Mouse (Mus musculus): Measurements from ENCODE around the gene 3110040M04Rik. TPM values are rescaled to one million over a fixed set of nuclear protein-coding genes. Genes with fewer than 3 reads are reported as not detected.
A peak's percentile ranks its signal among the peaks of the same experiment; 100 is the strongest.
"Not testable (repeated sequence)": the region's sequence is repeated elsewhere in the genome, so short reads cannot be mapped to it uniquely, and the experiment has no call there.

Gene 3110040M04Rik
- polyA plus RNA-seq, 1 experiment from 2014 or later: not detected

DNA sequence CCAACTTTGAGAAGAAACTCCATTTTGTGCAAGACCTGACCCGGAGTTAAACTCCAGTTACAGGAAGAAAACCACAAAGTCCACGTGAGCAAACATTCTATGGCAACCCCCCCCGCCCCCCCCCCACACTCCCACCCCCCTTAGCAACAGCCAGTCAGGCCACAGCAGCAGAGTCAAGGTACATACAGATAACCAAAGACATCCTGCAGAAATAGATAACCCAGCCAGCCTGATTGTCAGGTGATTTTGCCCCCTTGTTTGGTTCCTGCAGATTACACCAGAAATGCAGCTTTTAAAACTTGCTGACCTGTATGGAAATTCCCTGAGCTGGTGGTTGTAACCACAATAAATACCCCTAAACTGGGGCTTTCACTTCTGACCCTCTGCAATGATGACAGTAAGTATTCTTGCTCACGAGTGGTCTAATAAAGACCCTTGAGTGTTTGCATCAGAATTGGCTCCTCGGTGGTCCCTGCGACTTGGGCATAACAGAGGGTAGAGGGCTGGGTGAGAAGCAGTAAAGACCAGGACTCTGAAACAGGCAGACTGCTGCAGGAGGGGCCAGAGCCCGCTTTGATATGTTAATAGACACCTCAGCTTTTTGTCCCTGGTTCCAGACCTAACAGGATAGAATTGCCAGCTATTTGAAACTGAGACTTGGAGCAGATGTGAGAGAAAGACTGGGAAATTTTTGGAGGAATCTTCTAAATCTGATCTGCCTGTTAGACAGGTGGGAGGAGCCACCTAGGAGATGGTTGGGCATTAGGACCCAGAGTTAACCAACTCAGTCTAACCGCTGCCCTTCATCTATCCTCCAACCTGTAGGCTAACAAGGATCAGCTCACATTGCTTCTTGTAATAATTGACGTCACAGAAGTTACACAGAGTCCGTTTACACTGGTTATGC lies 26.6 kb upstream of the 3110040M04Rik start:
- Histone ChIP-seq H3K4me3 (replicated peaks) (peak overlapping the region; percentile 30), H3K27ac (replicated peaks) (no peak overlapping the region), H3K9me3 (replicated peaks) (no peaks in the 10 kb centered on the region), H3K4me2 (peak overlapping the region; percentile 53), H3K36me3 (no peaks in the 10 kb centered on the region), H3K4me1 (no peaks in the 10 kb centered on the region), H3K9ac (replicated peaks) (no peak overlapping the region), H3K27me3 (replicated peaks) (no peaks in the 10 kb centered on the region)
- peak; percentile 83 for ATAC-seq (ENCODE audit: low FRiP score)
- WGBS: 2% methylated on average over 10 of the region's 10 CpGs

DNA sequence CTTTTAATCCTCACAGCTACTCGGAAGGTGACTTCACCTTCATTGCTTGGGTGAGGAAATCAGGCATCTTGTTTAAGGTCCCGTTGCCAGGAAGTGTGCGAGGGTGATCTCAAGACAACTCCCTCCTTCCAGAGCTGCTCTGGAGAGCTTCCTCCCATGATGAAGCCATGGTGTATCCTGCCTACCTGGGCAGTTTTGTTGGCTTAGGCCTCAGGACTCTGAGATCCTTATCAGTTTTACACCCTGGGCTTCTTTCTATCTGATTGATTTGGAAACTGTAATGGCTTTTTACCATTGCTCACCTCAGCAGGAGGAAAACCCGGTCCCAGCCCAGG lies 26.0 kb upstream of the 3110040M04Rik start:
- no peaks in the 10 kb centered on the region for H3K27me3 ChIP-seq (replicated peaks)
- H3K36me3 ChIP-seq: no peaks in the 10 kb centered on the region
- peak; percentile 45 for ATAC-seq (ENCODE audit: low FRiP score)
- H3K27ac ChIP-seq (replicated peaks): no peak overlapping the region
- no peaks in the 10 kb centered on the region for H3K4me1 ChIP-seq
- 6% methylated on average over 4 of the region's 4 CpGs for WGBS
- H3K4me2 ChIP-seq: peak overlapping the region; percentile 53
- peak overlapping the region; percentile 30 for H3K4me3 ChIP-seq (replicated peaks)
- H3K9ac ChIP-seq (replicated peaks): no peak overlapping the region
- no peaks in the 10 kb centered on the region for H3K9me3 ChIP-seq (replicated peaks)

DNA sequence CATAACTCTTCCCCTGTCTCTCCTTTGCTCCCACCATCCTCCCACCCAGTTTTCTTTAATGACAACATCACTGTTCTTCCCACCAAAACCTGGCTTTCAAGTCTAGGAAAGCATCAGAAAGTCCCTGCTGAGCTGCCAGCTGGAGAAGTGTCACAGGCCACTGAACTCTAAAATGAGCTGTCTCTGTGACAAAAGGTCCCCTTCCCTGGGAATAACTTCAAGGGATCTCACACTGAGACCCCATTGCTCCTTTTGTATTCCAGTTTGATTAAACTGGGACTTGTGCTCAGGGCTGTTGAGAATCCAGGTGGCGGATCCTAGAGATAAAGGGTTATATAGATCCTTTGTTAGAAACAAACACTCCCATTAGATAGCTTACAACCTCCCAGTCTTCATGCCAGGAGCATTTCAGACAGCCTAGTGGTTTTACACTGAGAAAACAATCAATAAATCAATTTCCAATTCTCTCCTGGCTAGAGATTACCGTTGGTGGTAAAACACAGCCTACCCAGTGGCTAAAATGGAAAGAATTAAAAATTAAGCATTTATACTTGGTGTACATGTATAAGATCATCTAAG lies 25.3 kb upstream of the 3110040M04Rik start:
- no peak overlapping the region for H3K4me3 ChIP-seq (replicated peaks)
- H3K9ac ChIP-seq (replicated peaks): no peak overlapping the region
- H3K27ac ChIP-seq (replicated peaks): no peak overlapping the region
- H3K9me3 ChIP-seq (replicated peaks): no peaks in the 10 kb centered on the region
- H3K27me3 ChIP-seq (replicated peaks): no peaks in the 10 kb centered on the region
- H3K4me2 ChIP-seq: no peak overlapping the region
- no peak for ATAC-seq (ENCODE audit: low FRiP score)
- no peaks in the 10 kb centered on the region for H3K36me3 ChIP-seq
- H3K4me1 ChIP-seq: no peaks in the 10 kb centered on the region
- WGBS: 20% methylated on average over 2 of the region's 2 CpGs

DNA sequence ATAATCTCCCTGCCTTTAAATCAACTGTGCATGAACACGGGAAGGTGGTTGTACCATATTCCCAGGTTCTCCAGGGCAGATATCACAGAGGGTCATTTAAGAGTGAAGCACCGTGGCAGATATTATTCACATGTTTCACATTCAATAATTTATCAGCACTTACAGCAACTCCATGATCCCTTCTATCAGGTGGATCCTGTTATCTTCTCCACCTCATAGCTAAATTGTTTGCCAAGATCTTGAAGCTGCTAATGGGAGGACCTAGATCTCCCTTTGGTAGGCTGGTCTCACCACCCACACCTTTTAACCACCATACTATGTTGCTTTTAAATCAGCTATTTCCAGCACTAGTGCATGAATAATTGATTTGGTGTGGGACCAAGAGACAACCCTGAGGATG lies 23.8 kb upstream of the 3110040M04Rik start:
- Histone ChIP-seq H3K36me3 (no peaks in the 10 kb centered on the region), H3K27ac (replicated peaks) (no peak overlapping the region), H3K27me3 (replicated peaks) (no peaks in the 10 kb centered on the region), H3K4me2 (no peak overlapping the region), H3K9me3 (replicated peaks) (no peaks in the 10 kb centered on the region), H3K9ac (replicated peaks) (no peak overlapping the region), H3K4me3 (replicated peaks) (no peak overlapping the region), H3K4me1 (no peaks in the 10 kb centered on the region)
- WGBS: 76% methylated on average over 2 of the region's 2 CpGs
- no peak for ATAC-seq (ENCODE audit: low FRiP score)

DNA sequence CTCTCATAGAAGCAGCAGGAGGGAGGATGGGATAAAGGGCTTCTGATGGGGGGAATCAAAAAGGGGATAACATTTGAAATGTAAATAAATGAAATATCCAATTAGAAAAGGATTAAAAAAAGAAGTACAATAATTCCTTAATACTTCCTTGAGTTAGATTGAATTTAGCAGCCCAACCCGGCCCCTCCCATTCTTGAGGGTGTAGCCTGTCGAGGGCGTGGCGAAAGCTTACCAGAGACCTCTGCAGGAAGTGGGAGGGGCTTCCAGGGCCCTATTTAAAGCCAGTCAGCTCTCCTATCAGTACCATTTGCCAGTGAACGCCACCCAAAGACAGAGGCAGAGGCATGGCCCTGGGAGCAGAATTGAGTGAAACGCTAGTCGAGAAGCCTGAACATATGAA lies 21.7 kb upstream of the 3110040M04Rik start, which contains the start of gene Gm47985:
TSS of gene Gm47985 (plus strand) at position 272 of the 400 bp plus-strand sequence.
- not testable (repeated sequence) for H3K4me2 ChIP-seq; H3K9ac ChIP-seq (replicated peaks); H3K9me3 ChIP-seq (replicated peaks); H3K36me3 ChIP-seq; H3K27me3 ChIP-seq (replicated peaks); H3K27ac ChIP-seq (replicated peaks); H3K4me1 ChIP-seq; H3K4me3 ChIP-seq (replicated peaks); ATAC-seq (ENCODE audit: low FRiP score)
- no CpG with 5 or more reads among the region's 7 CpGs for WGBS

DNA sequence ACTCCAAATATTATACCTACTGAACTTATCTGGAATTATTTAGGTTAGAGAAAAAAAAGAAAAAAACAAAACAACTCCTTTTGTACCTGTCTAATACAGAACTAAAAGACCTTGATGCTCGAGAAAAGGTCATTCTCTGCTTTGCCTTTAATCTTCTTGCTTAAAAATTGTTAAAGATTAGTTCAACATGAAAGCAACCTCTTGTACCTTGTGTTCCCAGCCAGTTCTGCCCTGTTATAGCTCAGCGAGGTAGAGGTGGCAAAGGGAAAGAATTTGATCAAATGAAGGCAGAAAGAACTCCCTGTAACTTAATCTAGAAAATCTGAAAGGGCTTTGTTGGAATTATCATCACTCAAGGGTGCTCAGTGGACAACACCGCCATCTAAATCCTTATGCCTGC lies 17.7 kb upstream of the 3110040M04Rik start:
- H3K9ac ChIP-seq (replicated peaks); H3K9me3 ChIP-seq (replicated peaks); H3K36me3 ChIP-seq; H3K4me2 ChIP-seq; H3K4me3 ChIP-seq (replicated peaks); H3K27ac ChIP-seq (replicated peaks); ATAC-seq (ENCODE audit: low FRiP score); H3K4me1 ChIP-seq; H3K27me3 ChIP-seq (replicated peaks): not testable (repeated sequence)
- 87% methylated on average over 3 of the region's 3 CpGs for WGBS

DNA sequence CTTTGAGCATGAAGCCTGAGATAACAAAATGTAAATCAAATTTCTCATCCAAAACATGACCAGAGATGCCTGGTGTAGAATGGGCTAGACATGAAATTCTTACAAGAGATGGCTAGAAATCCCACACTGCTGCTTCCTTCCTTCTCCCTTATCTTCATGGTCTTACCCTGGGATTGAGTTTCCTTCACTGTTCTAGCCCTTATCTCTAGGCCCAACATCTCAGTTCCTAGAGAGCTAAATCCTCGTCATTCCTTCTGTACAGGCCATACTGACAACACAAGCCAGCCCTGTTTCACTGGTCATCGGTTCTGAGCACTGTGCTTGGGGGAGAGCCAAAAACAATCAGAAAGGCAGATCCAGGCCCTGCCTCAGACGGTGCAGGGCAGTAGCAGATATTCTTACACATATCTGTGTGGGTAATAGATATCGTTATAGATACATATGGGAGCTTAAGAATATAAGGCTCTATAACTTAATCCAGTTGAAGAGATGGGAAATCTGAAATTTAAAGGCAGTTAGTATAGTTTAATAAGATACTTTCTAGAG lies 17.0 kb upstream of the 3110040M04Rik start:
- not testable (repeated sequence) for H3K9ac ChIP-seq (replicated peaks); H3K27ac ChIP-seq (replicated peaks); H3K9me3 ChIP-seq (replicated peaks); H3K36me3 ChIP-seq; H3K4me3 ChIP-seq (replicated peaks); H3K27me3 ChIP-seq (replicated peaks); H3K4me1 ChIP-seq; ATAC-seq (ENCODE audit: low FRiP score); H3K4me2 ChIP-seq
- 84% methylated on average over 4 of the region's 4 CpGs for WGBS

DNA sequence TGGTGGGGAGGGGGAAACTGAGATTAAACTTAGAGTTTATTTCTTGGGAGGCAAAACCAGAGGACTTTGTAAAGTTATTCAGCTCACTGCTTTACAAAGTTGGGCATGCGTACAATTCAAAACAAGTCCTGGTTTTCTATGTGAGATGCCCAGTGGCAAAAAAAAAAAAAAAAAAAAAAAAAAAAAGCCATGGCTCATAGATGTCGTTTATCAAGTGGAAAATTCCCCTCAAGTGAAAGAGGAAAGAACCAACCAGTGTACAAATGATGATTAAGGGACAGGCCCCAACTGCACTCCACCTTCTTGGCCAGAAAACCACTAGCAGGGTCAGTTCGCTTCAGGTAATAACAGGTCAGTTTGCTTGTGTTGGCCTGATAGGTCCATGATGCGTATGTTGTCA lies 15.5 kb upstream of the 3110040M04Rik start:
- Histone ChIP-seq H3K27ac (replicated peaks) (no peak overlapping the region), H3K4me3 (replicated peaks) (no peak overlapping the region), H3K4me1 (no peaks in the 10 kb centered on the region), H3K27me3 (replicated peaks) (no peaks in the 10 kb centered on the region), H3K36me3 (no peaks in the 10 kb centered on the region), H3K9me3 (replicated peaks) (no peaks in the 10 kb centered on the region), H3K9ac (replicated peaks) (no peak overlapping the region), H3K4me2 (no peak overlapping the region)
- 91% methylated on average over 4 of the region's 4 CpGs for WGBS
- no peak for ATAC-seq (ENCODE audit: low FRiP score)

DNA sequence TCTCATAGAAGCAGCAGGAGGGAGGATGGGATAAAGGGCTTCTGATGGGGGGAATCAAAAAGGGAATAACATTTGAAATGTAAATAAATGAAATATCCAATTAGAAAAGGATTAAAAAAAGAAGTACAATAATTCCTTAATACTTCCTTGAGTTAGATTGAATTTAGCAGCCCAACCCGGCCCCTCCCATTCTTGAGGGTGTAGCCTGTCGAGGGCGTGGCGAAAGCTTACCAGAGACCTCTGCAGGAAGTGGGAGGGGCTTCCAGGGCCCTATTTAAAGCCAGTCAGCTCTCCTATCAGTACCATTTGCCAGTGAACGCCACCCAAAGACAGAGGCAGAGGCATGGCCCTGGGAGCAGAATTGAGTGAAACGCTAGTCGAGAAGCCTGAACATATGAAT lies 11.8 kb upstream of the 3110040M04Rik start, which contains the start of gene Gm8947:
TSS of gene Gm8947 (plus strand) at position 302 of the 400 bp plus-strand sequence.
- H3K4me1 ChIP-seq; H3K27ac ChIP-seq (replicated peaks); H3K36me3 ChIP-seq; H3K4me2 ChIP-seq; H3K9me3 ChIP-seq (replicated peaks); H3K4me3 ChIP-seq (replicated peaks); H3K9ac ChIP-seq (replicated peaks); ATAC-seq (ENCODE audit: low FRiP score); H3K27me3 ChIP-seq (replicated peaks): not testable (repeated sequence)
- no CpG with 5 or more reads among the region's 7 CpGs for WGBS

DNA sequence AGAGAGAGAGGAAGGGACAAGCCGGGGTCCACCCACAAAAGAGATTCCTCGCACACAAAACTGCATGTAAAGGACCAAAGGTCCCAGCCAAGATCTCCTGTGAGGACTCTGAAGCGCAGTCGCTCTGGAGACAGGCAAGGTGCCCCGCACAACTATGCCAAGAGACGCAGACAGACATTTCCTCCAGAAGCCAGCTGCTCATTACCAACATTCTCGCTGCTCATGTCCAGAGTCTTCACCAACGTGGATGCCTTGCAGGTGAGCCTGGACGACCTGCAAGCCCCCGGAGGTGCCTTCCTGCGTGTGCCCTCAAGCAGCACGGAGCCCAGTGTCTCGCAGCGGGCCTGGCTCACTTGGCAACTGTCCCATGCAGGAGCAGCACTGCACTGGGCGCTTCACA lies 11.2 kb upstream of the 3110040M04Rik start:
- H3K36me3 ChIP-seq; H3K9me3 ChIP-seq (replicated peaks); H3K4me2 ChIP-seq; H3K27me3 ChIP-seq (replicated peaks); H3K4me1 ChIP-seq; H3K9ac ChIP-seq (replicated peaks); H3K27ac ChIP-seq (replicated peaks); H3K4me3 ChIP-seq (replicated peaks); ATAC-seq (ENCODE audit: low FRiP score): not testable (repeated sequence)
- WGBS: 94% methylated on average over 15 of the region's 15 CpGs

DNA sequence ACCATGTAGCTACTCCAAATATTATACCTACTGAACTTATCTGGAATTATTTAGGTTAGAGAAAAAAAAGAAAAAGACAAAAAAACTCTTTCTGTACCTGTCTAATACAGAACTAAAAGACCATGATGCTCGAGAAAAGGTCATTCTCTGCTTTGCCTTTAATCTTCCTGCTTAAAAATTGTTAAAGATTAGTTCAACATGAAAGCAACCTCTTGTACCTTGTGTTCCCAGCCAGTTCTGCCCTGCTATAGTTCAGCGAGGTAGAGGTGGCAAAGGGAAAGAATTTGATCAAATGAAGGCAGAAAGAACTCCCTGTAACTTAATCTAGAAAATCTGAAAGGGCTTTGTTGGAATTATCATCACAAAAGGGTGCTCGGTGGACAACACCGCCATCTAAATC lies 7.9 kb upstream of the 3110040M04Rik start:
- H3K4me2 ChIP-seq; H3K9me3 ChIP-seq (replicated peaks); H3K9ac ChIP-seq (replicated peaks); H3K27ac ChIP-seq (replicated peaks); H3K36me3 ChIP-seq; ATAC-seq (ENCODE audit: low FRiP score); H3K27me3 ChIP-seq (replicated peaks); H3K4me3 ChIP-seq (replicated peaks); H3K4me1 ChIP-seq: not testable (repeated sequence)
- 72% methylated on average over 4 of the region's 4 CpGs for WGBS

DNA sequence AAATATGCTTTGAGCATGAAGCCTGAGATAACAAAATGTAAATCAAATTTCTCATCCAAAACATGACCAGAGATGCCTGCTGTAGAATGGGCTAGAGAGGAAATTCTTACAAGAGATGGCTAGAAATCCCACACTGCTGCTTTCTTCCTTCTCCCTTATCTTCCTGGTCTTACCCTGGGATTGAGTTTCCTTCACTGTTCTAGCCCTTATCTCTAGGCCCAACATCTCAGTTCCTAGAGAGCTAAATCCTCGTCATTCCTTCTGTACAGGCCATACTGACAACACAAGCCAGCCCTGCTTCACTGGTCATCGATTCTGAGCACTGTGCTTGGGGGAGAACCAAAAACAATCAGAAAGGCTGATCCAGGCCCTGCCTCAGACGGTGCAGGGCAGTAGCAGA lies 7.2 kb upstream of the 3110040M04Rik start:
- H3K36me3 ChIP-seq; H3K4me1 ChIP-seq; H3K9ac ChIP-seq (replicated peaks); H3K9me3 ChIP-seq (replicated peaks); H3K4me3 ChIP-seq (replicated peaks); H3K27me3 ChIP-seq (replicated peaks); H3K27ac ChIP-seq (replicated peaks); ATAC-seq (ENCODE audit: low FRiP score); H3K4me2 ChIP-seq: not testable (repeated sequence)
- 87% methylated on average over 3 of the region's 3 CpGs for WGBS
